Mouse (Mus musculus): ENCODE measurements at regions not wholly inside any gene's neighbourhood (a gene's known extent, or its start where the extent isn't known, plus 50 kb on each side); places are given as distances from the start of the nearest gene placed in this dataset.

GRCm38 (mm10) chr10:117482361-117482760 is 102.5 kb upstream of the Cpsf6 start:
- H3K27ac ChIP-seq = no peak overlapping the region
- no peaks in the 10 kb centered on the region for H3K9me3 ChIP-seq
- H3K4me2 ChIP-seq = no peak overlapping the region
- WGBS = 87% methylated on average over 3 of the region's 3 CpGs
- H3K4me1 ChIP-seq = no peaks in the 10 kb centered on the region
- ATAC-seq (ENCODE audit: insufficient read depth, low FRiP score, low read depth) = no peak
- H3K9ac ChIP-seq = no peak overlapping the region
- H3K27me3 ChIP-seq (replicated peaks) = no peaks in the 10 kb centered on the region
- no peaks in the 10 kb centered on the region for H3K36me3 ChIP-seq
- H3K4me3 ChIP-seq (replicated peaks) = no peak overlapping the region

- H3K9ac ChIP-seq = no peak overlapping the region
- no peak overlapping the region for H3K27ac ChIP-seq
- no peak overlapping the region for H3K4me3 ChIP-seq (replicated peaks)
- H3K4me2 ChIP-seq = no peak overlapping the region
- H3K4me1 ChIP-seq = no peaks in the 10 kb centered on the region
- 76% methylated on average over 5 of the region's 5 CpGs for WGBS
- H3K9me3 ChIP-seq = no peaks in the 10 kb centered on the region
- no peaks in the 10 kb centered on the region for H3K27me3 ChIP-seq (replicated peaks)
- no peaks in the 10 kb centered on the region for H3K36me3 ChIP-seq
- no peak for ATAC-seq (ENCODE audit: insufficient read depth, low FRiP score, low read depth)
Measured at GRCm38 (mm10) chr10:117481341-117481990, 101.7 kb upstream of the Cpsf6 start.

- ATAC-seq (ENCODE audit: insufficient read depth, low FRiP score, low read depth) = no peak
- no peak overlapping the region for H3K4me3 ChIP-seq (replicated peaks)
Measured at GRCm38 (mm10) chr10:117480456-117480850, 100.6 kb upstream of the Cpsf6 start.

GRCm38 (mm10) chr10:117479721-117480455 is 100.1 kb upstream of the Cpsf6 start:
- no peaks in the 10 kb centered on the region for H3K4me1 ChIP-seq
- H3K9ac ChIP-seq = no peak overlapping the region
- H3K4me3 ChIP-seq (replicated peaks) = no peak overlapping the region
- H3K27ac ChIP-seq = no peak overlapping the region
- no peaks in the 10 kb centered on the region for H3K27me3 ChIP-seq (replicated peaks)
- H3K9me3 ChIP-seq = no peaks in the 10 kb centered on the region
- whole genome bisulfite sequencing = 86% methylated on average over 12 of the region's 12 CpGs
- H3K4me2 ChIP-seq = no peak overlapping the region
- ATAC-seq (ENCODE audit: insufficient read depth, low FRiP score, low read depth) = no peak
- H3K36me3 ChIP-seq = no peaks in the 10 kb centered on the region

More at GRCm38 (mm10) chr10:117480456-117480850, 100.6 kb upstream of the Cpsf6 start:
- 77% methylated on average over 5 of the region's 5 CpGs for WGBS
- Histone ChIP-seq H3K4me2 (no peak overlapping the region), H3K36me3 (no peaks in the 10 kb centered on the region), H3K4me1 (no peaks in the 10 kb centered on the region), H3K9me3 (no peaks in the 10 kb centered on the region), H3K9ac (no peak overlapping the region), H3K27me3 (replicated peaks) (no peaks in the 10 kb centered on the region), H3K27ac (no peak overlapping the region)

GRCm38 (mm10) chr10:117478931-117479280 is 99.1 kb upstream of the Cpsf6 start:
- Histone ChIP-seq H3K9ac (no peak overlapping the region), H3K36me3 (no peaks in the 10 kb centered on the region), H3K4me1 (no peaks in the 10 kb centered on the region), H3K27me3 (replicated peaks) (no peaks in the 10 kb centered on the region), H3K4me2 (no peak overlapping the region), H3K9me3 (no peaks in the 10 kb centered on the region), H3K27ac (no peak overlapping the region), H3K4me3 (replicated peaks) (no peak overlapping the region)
- no peak for ATAC-seq (ENCODE audit: insufficient read depth, low FRiP score, low read depth)
- 68% methylated on average over 4 of the region's 4 CpGs for WGBS

- H3K4me1 ChIP-seq = no peaks in the 10 kb centered on the region
- H3K4me2 ChIP-seq = no peak overlapping the region
- H3K9me3 ChIP-seq = 0 out of 2 replicates have a peak, but pooled peaks cover 4% of the 10 kb centered on the region
- H3K9ac ChIP-seq = no peak overlapping the region
- H3K36me3 ChIP-seq = no peaks in the 10 kb centered on the region
- no peak for ATAC-seq (ENCODE audit: insufficient read depth, low FRiP score, low read depth)
- no peaks in the 10 kb centered on the region for H3K27me3 ChIP-seq (replicated peaks)
- WGBS = 76% methylated on average over 23 of the region's 23 CpGs
- H3K27ac ChIP-seq = no peak overlapping the region
- no peak overlapping the region for H3K4me3 ChIP-seq (replicated peaks)
Measured at GRCm38 (mm10) chr10:117478202-117478930, 98.6 kb upstream of the Cpsf6 start.

- H3K27me3 ChIP-seq (replicated peaks) = no peaks in the 10 kb centered on the region
- no peak overlapping the region for H3K27ac ChIP-seq
- H3K9me3 ChIP-seq = 0 out of 2 replicates have a peak, but pooled peaks cover 4% of the 10 kb centered on the region
- no peak for ATAC-seq (ENCODE audit: insufficient read depth, low FRiP score, low read depth)
- H3K9ac ChIP-seq = no peak overlapping the region
- 88% methylated on average over 12 of the region's 12 CpGs for WGBS
- H3K4me3 ChIP-seq (replicated peaks) = no peak overlapping the region
- no peak overlapping the region for H3K4me2 ChIP-seq
- H3K4me1 ChIP-seq = no peaks in the 10 kb centered on the region
- H3K36me3 ChIP-seq = no peaks in the 10 kb centered on the region
Measured at GRCm38 (mm10) chr10:117477331-117478201, 97.8 kb upstream of the Cpsf6 start.

GRCm38 (mm10) chr10:117475086-117475945 is 95.5 kb upstream of the Cpsf6 start:
- Histone ChIP-seq H3K4me3 (replicated peaks) (no peak overlapping the region), H3K27me3 (replicated peaks) (no peaks in the 10 kb centered on the region), H3K36me3 (no peaks in the 10 kb centered on the region), H3K4me2 (no peak overlapping the region), H3K4me1 (no peaks in the 10 kb centered on the region), H3K9ac (no peak overlapping the region), H3K9me3 (0 out of 2 replicates have a peak, but pooled peaks cover 4% of the 10 kb centered on the region), H3K27ac (no peak overlapping the region)
- 86% methylated on average over 13 of the region's 13 CpGs for WGBS
- ATAC-seq (ENCODE audit: insufficient read depth, low FRiP score, low read depth) = no peak

GRCm38 (mm10) chr10:117474351-117475085 is 94.7 kb upstream of the Cpsf6 start:
- no peak for ATAC-seq (ENCODE audit: insufficient read depth, low FRiP score, low read depth)
- H3K9me3 ChIP-seq = 0 out of 2 replicates have a peak, but pooled peaks cover 4% of the 10 kb centered on the region
- WGBS = 94% methylated on average over 4 of the region's 4 CpGs
- no peaks in the 10 kb centered on the region for H3K36me3 ChIP-seq
- H3K27me3 ChIP-seq (replicated peaks) = no peaks in the 10 kb centered on the region
- no peak overlapping the region for H3K4me2 ChIP-seq
- H3K4me3 ChIP-seq (replicated peaks) = no peak overlapping the region
- H3K27ac ChIP-seq = no peak overlapping the region
- no peaks in the 10 kb centered on the region for H3K4me1 ChIP-seq
- H3K9ac ChIP-seq = no peak overlapping the region

- WGBS = 90% methylated on average over 4 of the region's 4 CpGs
- no peak for ATAC-seq (ENCODE audit: insufficient read depth, low FRiP score, low read depth)
- Histone ChIP-seq H3K27me3 (replicated peaks) (no peaks in the 10 kb centered on the region), H3K9me3 (0 out of 2 replicates have a peak, but pooled peaks cover 4% of the 10 kb centered on the region), H3K9ac (no peak overlapping the region), H3K4me1 (no peaks in the 10 kb centered on the region), H3K36me3 (no peaks in the 10 kb centered on the region), H3K27ac (no peak overlapping the region), H3K4me2 (no peak overlapping the region), H3K4me3 (replicated peaks) (no peak overlapping the region)
Measured at GRCm38 (mm10) chr10:117473471-117473870, 93.7 kb upstream of the Cpsf6 start.
